Mouse (Mus musculus): ENCODE data around the gene Cdh5.

DNA sequence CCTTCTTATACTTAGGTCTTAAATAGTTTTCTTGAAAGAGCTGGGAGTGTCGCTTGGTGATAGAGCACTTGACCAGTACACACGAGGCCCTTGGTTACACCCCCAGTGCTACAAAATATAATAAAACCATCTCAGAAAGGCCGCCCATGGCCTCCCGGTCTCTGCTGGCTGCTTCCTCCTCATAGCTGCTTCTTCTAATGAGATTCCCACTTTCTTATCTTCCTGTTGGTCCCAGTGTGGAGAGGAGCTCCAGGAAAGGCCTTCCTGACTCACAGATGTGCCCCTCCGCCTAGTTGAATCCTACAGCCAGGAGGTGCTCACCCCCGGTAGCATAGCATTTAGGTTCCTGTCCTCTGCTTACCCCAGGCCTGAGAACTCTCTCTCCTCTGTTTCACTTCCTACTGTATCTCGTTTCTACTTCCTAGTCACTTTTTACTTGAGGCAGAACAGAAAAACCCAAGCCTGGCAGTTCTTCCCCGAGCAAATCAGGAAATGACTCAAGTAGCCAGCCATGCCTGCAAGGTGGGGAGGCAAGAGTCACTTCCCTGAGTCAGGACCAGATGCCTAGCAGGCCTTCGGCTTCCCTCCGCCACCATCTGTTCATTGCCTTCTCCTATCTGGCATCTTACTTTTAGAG lies 9.2 kb downstream of the Cdh5 start:
- no peak for TF ChIP-seq CTCF (IDR thresholded peaks at IDR 0.05; ENCODE audit: insufficient read depth, low read depth, low read length)
- TF ChIP-seq POLR2A (IDR thresholded peaks at IDR 0.05; ENCODE audit: insufficient read depth, low read depth, low read length): no peak
